Mouse (Mus musculus) Patski (cell line): ENCODE results near the gene Dnajc9. TPM values are rescaled to one million over a fixed set of nuclear protein-coding genes. Genes with fewer than 3 reads are reported as not detected.
A peak's percentile ranks its signal among the peaks of the same experiment; 100 is the strongest.

Source experiments
- ATAC-seq: fragments of 100-300 bp; one replicate; pipeline ENCODE4 v1.8.0; 2021
- CTCF ChIA-PET: fragments of 350-600 bp; sonication (Branson Sonifier 250); formaldehyde crosslinking; loops from one replicate; lab custom pipeline; 2022; ENCODE audit warnings: inconsistent platforms; lab: Charles Lee
- POLR2A ChIA-PET: fragments of 350-600 bp; sonication (Branson Sonifier 250); formaldehyde crosslinking; loops from one replicate; lab custom pipeline; 2022; ENCODE audit warnings: antibody characterized with exemption, inconsistent platforms; lab: Charles Lee
- DNase-seq: peaks from one replicate; pipeline ENCODE4 v3.0.0-alpha.2; 2011; ENCODE audit warnings: low read depth, low spot score
- H3K27me3 ChIP-seq: fragments of 371-371 bp; one replicate; pipeline ENCODE4 v1.5.1; 2021
- CTCF ChIP-seq: fragments of 100-300 bp; IDR thresholded peaks from one replicate; pipeline ENCODE4 v1.5.1; 2021
- in situ Hi-C: fragments of 300-500 bp; cut with MboI; formaldehyde crosslinking; loops from 3 replicates; pipeline ENCODE4 v1.11.1; 2018; ENCODE audit warnings: low pct_unique_long_range_greater_than_20kb, mixed read lengths
- polyA plus RNA-seq: library from polyadenylated mRNA; unstranded; gene quantifications from one replicate; pipeline ENCODE4 v1.2.3, GENCODE M21; 2021

Dnajc9 gene
- polyA plus RNA-seq = 61.1 TPM

DNA sequence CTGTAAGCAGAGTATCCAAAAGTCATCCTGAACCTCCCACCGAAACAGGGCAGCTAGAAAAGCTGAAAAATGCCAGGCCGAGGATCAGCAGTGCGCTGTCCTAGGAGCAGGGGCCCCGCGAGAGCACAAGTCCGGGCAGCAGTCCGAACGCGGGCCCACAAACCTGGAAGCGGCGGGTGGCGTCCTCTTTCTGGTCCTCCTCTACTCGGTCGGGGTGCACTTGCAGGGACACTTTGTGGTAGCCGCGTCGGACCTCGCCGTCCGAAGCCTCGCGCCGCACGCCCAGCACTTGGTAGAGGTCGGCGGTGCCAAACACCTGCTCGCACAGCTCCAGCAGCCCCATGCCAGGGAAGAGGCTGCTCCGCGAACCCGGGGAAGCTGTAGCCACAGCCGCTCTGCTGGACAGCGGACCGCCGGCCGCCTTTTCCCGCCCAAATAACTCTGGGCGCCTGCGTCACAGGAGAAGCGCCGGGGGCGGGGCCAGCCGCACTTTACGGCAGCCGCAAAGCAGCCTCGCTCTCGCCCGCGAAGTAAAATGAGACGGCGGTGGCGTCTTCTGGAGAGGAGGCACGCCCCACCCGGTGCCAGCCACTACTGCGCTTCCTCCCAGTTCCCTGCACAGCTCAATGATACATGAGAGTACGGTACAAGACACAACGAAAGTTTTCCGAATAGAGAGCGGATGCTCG, at the start of gene Dnajc9:
Dnajc9 (minus strand) TSS at position 470 of the 689 bp plus-strand sequence.
- ChIA-PET POLR2A (interaction anchor here (0.5 to 1.1 kb wide), 2 partner anchors 9 to 300 kb away, joined by 3 to 5 read pairs; no protein-coding TSS in a partner anchor), CTCF (interaction anchor here (3.2 kb wide), 1 partner anchor 10 kb away, joined by 20 read pairs; no protein-coding TSS in a partner anchor)
- no peak for TF ChIP-seq CTCF
- no peaks in the 10 kb centered on the region for H3K27me3 ChIP-seq
- DNase-seq (peak; percentile 56), ATAC-seq (peak; percentile 46)
- in situ Hi-C loops = no loop called here

- no peak for TF ChIP-seq CTCF
- DNase-seq (no peak), ATAC-seq (no peak)
- CTCF ChIA-PET = no interaction called here
- H3K27me3 ChIP-seq = no peaks in the 10 kb centered on the region
- in situ Hi-C loops = no loop called here
- POLR2A ChIA-PET = no interaction called here
These were observed 48.3 kb upstream of the Dnajc9 start for GRCm38 (mm10) chr14:20436976-20437375.

- DNase-seq (no peak), ATAC-seq (no peak)
- no peak for TF ChIP-seq CTCF
- no peaks in the 10 kb centered on the region for H3K27me3 ChIP-seq
- in situ Hi-C loops = no loop called here
- ChIA-PET CTCF (no interaction called here), POLR2A (no interaction called here)
These were observed 43.7 kb upstream of the Dnajc9 start for GRCm38 (mm10) chr14:20432420-20432819.

DNA sequence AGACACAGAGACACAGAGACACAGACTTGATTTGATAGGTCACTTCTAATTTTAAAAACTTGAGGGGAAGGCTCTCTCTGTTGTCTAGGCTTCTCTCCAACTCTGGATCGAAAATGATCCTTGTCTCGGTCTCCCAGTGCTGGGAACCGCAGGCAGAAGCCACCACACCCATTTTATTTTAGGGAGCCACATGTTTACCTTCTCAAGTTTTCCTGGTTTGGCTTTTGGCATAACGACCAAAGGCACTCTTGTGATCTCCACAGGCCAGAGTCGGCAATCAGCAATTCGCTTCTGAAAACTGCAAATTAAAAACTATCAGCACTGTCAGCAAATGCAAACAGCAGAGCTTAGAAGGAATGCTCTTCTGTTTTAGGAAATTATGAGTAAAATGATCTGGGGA, 43.0 kb upstream of the Dnajc9 start:
- no peak for ATAC-seq
- POLR2A ChIA-PET = no interaction called here
- in situ Hi-C loops = no loop called here

DNA sequence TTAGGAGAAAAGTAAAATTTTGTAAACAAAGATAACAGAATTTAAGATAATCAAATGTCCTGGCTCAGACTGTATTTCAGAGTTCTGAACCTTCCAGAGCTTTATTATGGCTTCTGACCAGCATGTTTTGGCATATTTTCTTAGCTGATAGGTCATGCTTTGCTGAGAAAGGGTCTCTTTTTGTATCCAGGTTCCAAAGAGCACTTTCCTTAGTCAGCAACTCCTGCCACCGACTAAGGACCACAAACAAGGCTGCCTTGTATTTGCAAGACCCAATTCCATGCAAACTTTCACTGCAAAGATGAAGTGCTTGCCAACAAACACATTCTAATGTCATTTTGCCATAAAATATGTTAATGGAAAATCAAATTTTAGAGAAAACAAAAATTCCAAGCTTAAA, 41.1 kb upstream of the Dnajc9 start:
- TF ChIP-seq CTCF = no peak
- ATAC-seq (no peak), DNase-seq (no peak)
- ChIA-PET CTCF (interaction anchor here (1.4 kb wide), 1 partner anchor 17 kb away, joined by 3 read pairs; no protein-coding TSS in a partner anchor), POLR2A (no interaction called here)
- in situ Hi-C loops = no loop called here
- H3K27me3 ChIP-seq = no peaks in the 10 kb centered on the region

More for the DNA sequence above, 43.0 kb upstream of the Dnajc9 start:
- H3K27me3 ChIP-seq = no peaks in the 10 kb centered on the region
- no peak for TF ChIP-seq CTCF
- DNase-seq = no peak
- CTCF ChIA-PET = no interaction called here

DNA sequence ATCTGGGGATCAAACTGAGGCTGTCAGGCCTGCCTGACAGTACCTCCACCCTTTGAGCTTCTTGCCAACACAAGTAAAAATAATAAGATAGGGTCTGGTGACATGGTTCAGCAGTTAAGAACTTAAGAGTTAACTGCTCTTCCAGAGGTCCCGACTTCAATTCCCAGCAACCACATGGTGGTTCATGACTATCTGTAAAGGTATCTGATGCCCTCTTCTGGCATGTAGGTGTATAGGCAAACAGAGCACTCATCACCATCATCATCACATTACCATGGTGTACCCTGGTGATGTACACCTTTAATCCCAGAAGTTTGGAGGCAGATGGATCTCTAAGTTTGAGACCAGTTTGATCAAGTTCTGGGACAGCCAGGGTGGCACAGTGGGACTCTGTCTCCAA, 39.9 kb upstream of the Dnajc9 start:
- no peaks in the 10 kb centered on the region for H3K27me3 ChIP-seq
- in situ Hi-C loops = no loop called here
- POLR2A ChIA-PET = interaction anchor here (0.6 kb wide), 1 partner anchor 24 kb away, joined by 4 read pairs; no protein-coding TSS in a partner anchor
- TF ChIP-seq CTCF = no peak
- CTCF ChIA-PET = interaction anchor here (1.4 to 1.6 kb wide), 2 partner anchors 16 to 26 kb away, joined by 3 read pairs; no protein-coding TSS in a partner anchor
- no peak for ATAC-seq
- no peak for DNase-seq

- ATAC-seq = no peak
These were observed 34.3 kb upstream of the Dnajc9 start for GRCm38 (mm10) chr14:20423046-20423445.

DNA sequence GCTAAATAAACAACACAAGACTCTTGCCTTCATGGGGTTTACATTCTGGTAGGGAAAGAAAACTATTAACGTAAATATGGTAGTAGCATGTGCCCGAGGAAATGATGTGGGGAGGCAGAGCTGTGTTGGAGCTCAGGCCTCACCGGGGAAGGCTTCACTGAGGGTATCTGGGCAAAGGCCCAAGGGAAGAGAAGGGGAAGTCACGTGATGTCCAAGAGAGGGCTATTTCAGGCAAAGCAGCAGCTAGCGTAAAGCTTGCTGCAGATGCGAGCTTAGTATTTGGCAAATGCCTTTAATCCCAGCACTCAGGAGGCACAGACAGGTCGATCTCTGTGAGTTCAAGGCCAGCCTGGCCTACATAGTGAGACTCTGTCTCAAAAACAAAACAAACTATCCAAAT, 33.5 kb upstream of the Dnajc9 start:
- no peaks in the 10 kb centered on the region for H3K27me3 ChIP-seq
- DNase-seq (no peak), ATAC-seq (no peak)
- ChIA-PET POLR2A (no interaction called here), CTCF (interaction anchor here (1.5 kb wide), 1 partner anchor 29 kb away, joined by 3 read pairs; no protein-coding TSS in a partner anchor)
- in situ Hi-C loops = no loop called here
- TF ChIP-seq CTCF = no peak

More at GRCm38 (mm10) chr14:20423046-20423445, 34.3 kb upstream of the Dnajc9 start:
- ChIA-PET CTCF (no interaction called here), POLR2A (no interaction called here)
- in situ Hi-C loops = no loop called here
- no peaks in the 10 kb centered on the region for H3K27me3 ChIP-seq
- DNase-seq = no peak
- no peak for TF ChIP-seq CTCF

DNA sequence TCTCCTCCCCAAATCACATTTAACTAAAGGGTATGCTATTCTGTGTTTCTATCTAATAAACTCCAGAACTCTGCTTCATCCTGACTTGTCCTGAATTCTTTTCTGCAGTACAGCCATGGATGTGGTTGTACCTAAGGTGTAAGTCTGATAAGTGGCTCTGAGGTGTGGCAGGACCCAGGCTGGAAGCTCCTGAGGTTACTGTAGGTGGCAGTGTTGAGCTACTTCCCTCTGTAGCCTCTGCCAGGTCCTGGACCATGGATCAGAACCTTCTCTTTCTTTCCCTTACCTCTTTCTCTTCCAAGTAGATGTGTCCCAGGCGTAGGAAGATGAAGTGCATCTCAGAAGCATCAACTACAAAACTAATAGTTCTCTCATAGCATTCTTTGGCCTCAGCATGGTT, 11.4 kb upstream of the Dnajc9 start:
- DNase-seq = no peak
- in situ Hi-C loops = loop anchor here (5.0 kb wide), 2 partner anchors 157 to 267 kb away; partner anchors contain the start of gene Synpo2l
- peak; percentile 79 for TF ChIP-seq CTCF
- CTCF ChIA-PET = interaction anchor here (1.0 to 3.4 kb wide), 4 partner anchors 16 to 54 kb away, joined by 3 to 15 read pairs (median 6); no protein-coding TSS in a partner anchor
- ATAC-seq = no peak
- no peaks in the 10 kb centered on the region for H3K27me3 ChIP-seq
- POLR2A ChIA-PET = no interaction called here

- ATAC-seq (no peak), DNase-seq (no peak)
- ChIA-PET CTCF (interaction anchor here (1.0 to 3.4 kb wide), 4 partner anchors 17 to 55 kb away, joined by 3 to 15 read pairs (median 6); no protein-coding TSS in a partner anchor), POLR2A (no interaction called here)
- peak; percentile 54 for TF ChIP-seq CTCF
- H3K27me3 ChIP-seq = no peaks in the 10 kb centered on the region
- in situ Hi-C loops = no loop called here
These were observed 10.2 kb upstream of the Dnajc9 start for GRCm38 (mm10) chr14:20398864-20399263.

GRCm38 (mm10) chr14:20397220-20397619, 8.5 kb upstream of the Dnajc9 start:
- TF ChIP-seq CTCF = no peak
- ATAC-seq (no peak), DNase-seq (no peak)
- ChIA-PET POLR2A (no interaction called here), CTCF (interaction anchor here (0.9 to 1.4 kb wide), 3 partner anchors 19 to 49 kb away, joined by 3 read pairs; no protein-coding TSS in a partner anchor)
- in situ Hi-C loops = no loop called here
- no peaks in the 10 kb centered on the region for H3K27me3 ChIP-seq
